Mouse (Mus musculus) liver, adult 2 months (tissue): Measurements from ENCODE around the gene Kiss1. TPM values are rescaled to one million over a fixed set of nuclear protein-coding genes. Genes with fewer than 3 reads are reported as not detected.
"Not testable (repeated sequence)": the region's sequence is repeated elsewhere in the genome, so short reads cannot be mapped to it uniquely, and the experiment has no call there.

Experiments used
- DNase-seq: peaks from one replicate; pipeline ENCODE4 v3.0.0-alpha.2; 2011; ENCODE audit warnings: low read depth, low spot score; ENCODE audit errors: extremely low read depth
- H3K27ac ChIP-seq: fragments of 200-500 bp; replicated peaks from 2 replicates; pipeline ENCODE4 v1.5.1; 2012; ENCODE audit warnings: low read depth, mild to moderate bottlenecking, control low read depth, inconsistent platforms, low read length; ENCODE audit not compliant: insufficient read depth
- H3K27me3 ChIP-seq: fragments of 200-500 bp; 2 replicates; pipeline ENCODE4 v1.6.1; 2012; ENCODE audit warnings: mild to moderate bottlenecking, moderate library complexity, low read length, inconsistent platforms; ENCODE audit not compliant: control insufficient read depth, insufficient read depth
- H3K36me3 ChIP-seq: fragments of 200-500 bp; 2 replicates; pipeline ENCODE4 v1.6.1; 2012; ENCODE audit warnings: low read length, inconsistent platforms; ENCODE audit not compliant: control insufficient read depth, insufficient read depth
- H3K4me1 ChIP-seq: fragments of 200-500 bp; 2 replicates; pipeline ENCODE4 v1.6.1; 2011; ENCODE audit warnings: low read length; ENCODE audit not compliant: control insufficient read depth, insufficient read depth
- H3K4me3 ChIP-seq: fragments of 200-500 bp; 2 replicates; pipeline ENCODE4 v1.5.1; 2011; ENCODE audit warnings: low read depth, mild to moderate bottlenecking, control low read depth, low read length, moderate library complexity; ENCODE audit not compliant: insufficient read depth
- H3K79me2 ChIP-seq: fragments of 200-500 bp; 2 replicates; pipeline ENCODE4 v1.6.1; 2012; ENCODE audit warnings: inconsistent platforms, mild to moderate bottlenecking, low read length, moderate library complexity; ENCODE audit not compliant: control insufficient read depth, insufficient read depth
- H3K9ac ChIP-seq: fragments of 200-500 bp; 2 replicates; pipeline ENCODE4 v1.6.1; 2012; ENCODE audit warnings: low read depth, mild to moderate bottlenecking, control low read depth, inconsistent platforms, low read length
- CTCF ChIP-seq: fragments of 200-500 bp; IDR thresholded peaks from 2 replicates; pipeline ENCODE4 v1.5.1; 2011; ENCODE audit warnings: low read depth, low read length, control low read depth
- POLR2A ChIP-seq: fragments of 200-500 bp; IDR thresholded peaks from 2 replicates; pipeline ENCODE4 v1.6.1; 2011; ENCODE audit warnings: low read length, control low read depth; ENCODE audit not compliant: insufficient read depth; ENCODE audit errors: extremely low read depth
- WGBS: fragments of 180-500 bp; shearing (Covaris S2); methylation state at CpG from one replicate; pipeline ENCODE4 v1.1.7; 2018; 5-methylcytosine and 5-hydroxymethylcytosine counted together
- polyA plus RNA-seq: library from polyadenylated mRNA; depleted of rRNA; stranded (reverse); fragments of >200 nt; gene quantifications from 2 replicates; pipeline ENCODE4 v1.2.3, GENCODE M21; 2012
- total RNA-seq: library from RNA; depleted of rRNA; stranded (reverse); fragments of >200 nt; gene quantifications from 2 replicates; pipeline ENCODE4 v1.2.3, GENCODE M21; 2014

The Kiss1 gene
- total and polyA plus RNA-seq, 2 experiments: not detected

- Histone ChIP-seq H3K4me3 (peak overlapping the region; percentile 61), H3K27ac (peak overlapping the region; percentile 73), H3K27me3 (no peaks in the 10 kb centered on the region), H3K4me1 (peaks cover 14% of the 10 kb centered on the region), H3K36me3 (no peaks in the 10 kb centered on the region), H3K9ac (peak overlapping the region; percentile 80), H3K79me2 (no peaks in the 10 kb centered on the region)
- DNase-seq: peak; percentile 37
- WGBS: 34% methylated on average over 7 of the region's 7 CpGs
- TF ChIP-seq CTCF: no peak
- no peak for TF ChIP-seq POLR2A
These were observed 7.9 kb downstream of the Kiss1 start for GRCm38 (mm10) chr1:133329638-133329964.

GRCm38 (mm10) chr1:133331142-133331541 is 9.5 kb downstream of the Kiss1 start:
- Histone ChIP-seq H3K36me3 (no peaks in the 10 kb centered on the region), H3K9ac (no peak overlapping the region), H3K79me2 (no peaks in the 10 kb centered on the region), H3K27me3 (no peaks in the 10 kb centered on the region), H3K4me3 (no peak overlapping the region), H3K4me1 (peaks cover 14% of the 10 kb centered on the region), H3K27ac (no peak overlapping the region)
- DNase-seq: no peak
- TF ChIP-seq POLR2A (no peak), CTCF (no peak)
- 83% methylated on average over 3 of the region's 3 CpGs for WGBS

- H3K27ac ChIP-seq: no peak overlapping the region
- H3K27me3 ChIP-seq: no peaks in the 10 kb centered on the region
- no peak for DNase-seq
- WGBS: 92% methylated on average over 11 of the region's 11 CpGs
- H3K9ac ChIP-seq: no peak overlapping the region
- peaks cover 13% of the 10 kb centered on the region for H3K4me1 ChIP-seq
- no peaks in the 10 kb centered on the region for H3K79me2 ChIP-seq
- no peak overlapping the region for H3K4me3 ChIP-seq
- H3K36me3 ChIP-seq: no peaks in the 10 kb centered on the region
- TF ChIP-seq CTCF: no peak
- TF ChIP-seq POLR2A: no peak
These were observed 11.2 kb downstream of the Kiss1 start for GRCm38 (mm10) chr1:133332656-133333430.

- no peak for DNase-seq
- H3K9ac ChIP-seq: no peak overlapping the region
- WGBS: 83% methylated on average over 6 of the region's 6 CpGs
These were observed 12.3 kb downstream of the Kiss1 start for GRCm38 (mm10) chr1:133333937-133334336.

GRCm38 (mm10) chr1:133340403-133340802 is 18.7 kb downstream of the Kiss1 start:
- H3K4me3 ChIP-seq, DNase-seq, H3K27me3 ChIP-seq, H3K79me2 ChIP-seq, H3K27ac ChIP-seq, H3K9ac ChIP-seq, H3K4me1 ChIP-seq, H3K36me3 ChIP-seq: not testable (repeated sequence)
- WGBS: 81% methylated on average over 1 of the region's 1 CpGs

More at GRCm38 (mm10) chr1:133333937-133334336, 12.3 kb downstream of the Kiss1 start:
- TF ChIP-seq POLR2A (no peak), CTCF (no peak)
- no peaks in the 10 kb centered on the region for H3K27me3 ChIP-seq
- H3K79me2 ChIP-seq: no peaks in the 10 kb centered on the region
- no peaks in the 10 kb centered on the region for H3K36me3 ChIP-seq
- peaks cover 5% of the 10 kb centered on the region for H3K4me1 ChIP-seq
- H3K27ac ChIP-seq: no peak overlapping the region
- no peak overlapping the region for H3K4me3 ChIP-seq

GRCm38 (mm10) chr1:133344357-133344756 is 22.7 kb downstream of the Kiss1 start:
- no peak overlapping the region for H3K4me3 ChIP-seq
- H3K27ac ChIP-seq: no peak overlapping the region
- peaks cover 7% of the 10 kb centered on the region for H3K4me1 ChIP-seq
- 96% methylated on average over 2 of the region's 2 CpGs for WGBS
- no peaks in the 10 kb centered on the region for H3K79me2 ChIP-seq
- H3K9ac ChIP-seq: no peak overlapping the region
- no peaks in the 10 kb centered on the region for H3K27me3 ChIP-seq
- no peaks in the 10 kb centered on the region for H3K36me3 ChIP-seq
- no peak for DNase-seq
- TF ChIP-seq POLR2A (no peak), CTCF (no peak)
